Mouse (Mus musculus) gastrocnemius, postnatal 4 days (tissue): ENCODE data around the gene Foxn3. TPM values are rescaled to one million over a fixed set of nuclear protein-coding genes. Genes with fewer than 3 reads are reported as not detected.

Experiments
- DNase-seq, 2 experiments: peaks; one replicate each; pipeline ENCODE4 v3.0.0; 2021 to 2022; ENCODE audit warnings: low spot score in 2 of 2, mixed read lengths in 2 of 2
- total RNA-seq, 2 experiments: library from RNA; stranded (reverse); gene quantifications; 2 replicates each; pipeline ENCODE4 v1.2.3; 2021

Gene Foxn3
- total RNA-seq, 2 experiments from 2014 or later: 184 to 217 TPM

DNA sequence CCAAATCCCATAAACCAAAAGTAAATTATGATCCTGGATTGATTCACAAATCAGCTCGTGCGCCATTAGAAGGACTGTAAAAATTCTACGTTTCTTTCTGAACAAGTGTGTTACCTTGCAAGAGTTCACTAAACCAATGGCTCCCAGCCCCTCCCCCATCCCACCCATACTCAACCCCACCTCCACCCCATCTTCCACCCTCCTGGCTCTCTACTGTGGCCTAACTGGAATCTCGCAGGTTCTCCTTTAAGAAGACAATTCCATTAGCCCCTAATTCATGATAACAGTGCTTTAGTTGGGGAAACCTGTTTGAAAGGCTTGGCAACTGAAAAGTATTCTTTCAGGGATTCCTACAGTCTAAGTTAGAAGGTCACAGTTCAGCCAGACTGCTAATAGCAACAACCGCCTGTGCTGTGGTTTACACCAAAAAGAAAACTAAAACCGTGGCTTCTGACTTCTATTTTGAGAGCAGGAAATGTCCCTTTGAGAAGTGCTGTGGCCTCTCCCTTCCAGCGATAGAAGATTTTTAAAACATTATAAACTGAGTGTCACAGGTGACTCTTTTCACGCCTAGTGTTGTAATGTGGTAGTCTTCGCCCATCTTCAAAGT, 1.0 kb upstream of the Foxn3 start:
- DNase-seq: no peak

- DNase-seq: no peak
Measured at GRCm38 (mm10) chr12:99562867-99563189, 554 bp downstream of the Foxn3 start.

DNA sequence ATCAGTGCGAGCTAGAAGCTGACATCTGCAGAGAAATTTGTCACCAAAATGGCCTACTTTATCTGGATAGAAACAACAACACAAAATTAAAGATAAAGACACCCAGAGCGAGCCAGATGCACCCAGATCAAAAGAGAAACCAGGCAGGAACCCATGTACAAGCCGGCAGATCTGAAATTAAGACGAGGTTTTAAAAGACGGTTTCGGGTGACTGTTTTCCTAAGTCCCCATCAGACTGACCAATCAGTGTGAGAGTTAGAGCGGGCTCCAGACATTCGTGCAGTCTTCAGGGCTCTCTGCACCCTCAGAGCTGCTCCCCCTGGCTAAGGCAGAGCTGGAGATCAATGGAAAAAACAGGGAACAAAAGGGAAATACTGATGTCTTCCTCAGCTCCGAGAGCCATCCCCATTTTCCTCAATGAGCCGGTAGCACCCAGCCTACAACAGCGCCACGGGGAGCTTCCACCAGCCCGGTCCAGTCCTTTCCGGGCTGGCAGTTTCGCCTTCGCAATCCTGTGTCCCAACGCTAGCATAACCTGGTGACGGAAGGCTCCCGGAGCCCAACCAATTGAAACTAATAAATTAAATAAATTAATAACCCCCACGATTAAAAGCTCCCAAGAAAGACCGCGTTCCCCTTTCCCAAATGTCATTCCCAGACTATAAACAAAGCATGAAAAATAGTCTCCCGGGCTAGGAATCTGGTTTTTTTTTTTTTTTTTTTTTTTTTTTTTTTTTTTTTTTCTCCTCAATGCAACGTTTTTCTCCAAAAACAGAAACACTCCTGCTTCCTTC, 1.1 kb downstream of the Foxn3 start:
- peak in 1 of 2 experiments; percentile 69 for DNase-seq

DNA sequence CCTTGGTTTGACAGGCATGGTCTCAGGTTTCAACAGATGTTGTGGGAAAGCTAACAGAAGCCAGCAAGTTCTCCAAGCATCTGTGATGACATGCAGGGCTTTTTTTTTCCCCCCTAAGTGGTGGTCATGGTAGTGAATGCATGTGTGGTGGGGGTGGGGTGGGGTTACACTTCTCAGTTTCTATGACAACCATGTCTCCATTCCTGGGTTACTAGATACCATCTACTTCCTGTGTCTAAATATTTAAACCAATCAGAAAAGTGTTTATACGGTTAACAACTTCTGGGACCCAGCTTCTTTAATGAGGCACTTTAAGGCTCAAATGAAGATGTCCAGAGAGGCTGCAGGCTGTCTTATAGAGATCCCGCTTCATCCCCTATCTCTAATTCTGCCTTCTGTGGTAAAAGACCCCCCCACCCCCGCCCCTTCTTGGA, 2.0 kb downstream of the Foxn3 start:
- no peak for DNase-seq

DNA sequence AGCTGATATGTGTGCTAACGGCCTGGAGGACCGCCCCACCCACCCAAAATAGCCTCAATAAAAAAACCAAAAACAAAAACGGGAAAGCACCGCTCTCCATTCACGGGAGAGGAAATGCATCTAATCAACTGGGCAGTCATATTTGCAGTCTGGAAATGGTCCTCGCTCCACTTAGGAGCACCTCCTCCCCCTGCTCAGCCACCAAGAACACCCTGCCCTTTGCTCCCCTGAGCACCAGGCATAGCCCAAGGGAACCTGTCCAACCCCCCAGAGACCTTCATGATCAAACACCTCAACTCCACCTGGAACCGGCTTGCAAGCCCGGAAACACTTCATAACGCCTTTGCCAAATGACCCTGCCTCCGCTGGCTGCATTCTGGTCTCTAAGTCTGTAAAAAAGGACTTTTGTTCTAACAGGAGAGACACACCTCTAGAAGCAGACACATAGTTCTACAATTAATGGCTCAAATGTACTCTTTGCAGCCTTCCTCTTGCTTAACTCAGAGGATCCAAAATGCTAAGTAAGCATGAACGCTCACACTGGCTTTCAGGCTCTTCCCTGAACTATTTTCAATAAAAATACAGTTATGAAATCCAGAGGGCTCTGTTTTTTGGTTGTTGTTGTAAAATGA, 2.6 kb downstream of the Foxn3 start:
- no peak for DNase-seq

DNA sequence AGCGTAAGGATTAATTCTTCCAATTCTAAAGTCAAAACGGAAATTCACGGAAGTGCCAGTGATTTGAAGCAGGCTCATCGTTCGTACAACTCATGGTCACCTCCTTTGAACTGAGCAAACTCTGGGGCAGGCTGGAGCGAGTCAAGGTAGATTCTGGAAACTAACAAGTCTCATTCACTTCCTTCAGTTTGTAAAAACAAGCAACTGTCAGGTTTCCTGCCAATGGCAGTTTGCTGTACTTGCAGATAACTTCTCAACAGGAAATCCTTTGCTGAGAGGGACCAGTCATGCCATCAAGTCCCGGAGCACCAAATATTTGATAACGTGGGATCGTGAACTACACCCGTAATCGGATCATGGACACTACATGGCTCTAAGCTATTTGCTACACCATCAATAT, 3.9 kb downstream of the Foxn3 start:
- DNase-seq: no peak

DNA sequence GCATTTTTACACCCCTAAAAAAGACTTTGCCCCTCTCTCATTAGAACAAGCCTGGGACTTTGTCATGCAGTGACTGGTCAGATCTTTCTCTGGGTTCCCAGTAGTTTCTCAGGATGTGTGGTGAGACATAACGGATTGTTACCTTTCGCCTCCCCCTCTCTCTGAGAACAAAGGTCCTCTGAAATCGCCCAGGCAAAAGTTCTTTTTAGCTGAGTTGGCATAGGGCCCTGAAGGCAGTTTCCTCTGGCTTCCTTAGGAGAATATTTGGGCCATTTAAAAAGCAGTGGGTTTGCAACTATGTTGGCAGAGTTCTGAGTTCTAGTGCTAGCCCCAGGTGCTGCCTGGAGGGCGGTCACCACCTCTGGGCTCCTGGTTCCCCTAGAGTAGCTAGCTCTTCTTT, 4.9 kb downstream of the Foxn3 start:
- no peak for DNase-seq

DNA sequence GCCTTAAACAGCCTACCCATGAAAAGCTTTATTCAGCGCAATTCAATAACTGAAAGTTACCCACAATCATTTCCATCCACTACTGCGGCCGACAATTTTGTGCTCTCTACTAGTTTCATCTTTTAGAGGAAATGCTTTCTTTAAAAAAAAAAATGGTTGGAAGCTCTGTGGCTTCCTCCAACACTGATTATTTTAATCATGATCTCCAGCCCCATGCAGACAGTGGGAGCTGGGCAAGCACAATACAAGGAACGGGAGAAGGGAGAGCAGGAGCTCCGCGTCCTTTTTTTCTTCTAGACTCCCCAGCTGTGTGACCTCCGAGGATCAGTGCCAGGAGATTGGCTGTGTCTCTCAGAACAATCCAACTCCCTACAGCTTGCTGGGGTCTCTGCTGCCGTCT, 5.9 kb downstream of the Foxn3 start:
- no peak for DNase-seq

DNA sequence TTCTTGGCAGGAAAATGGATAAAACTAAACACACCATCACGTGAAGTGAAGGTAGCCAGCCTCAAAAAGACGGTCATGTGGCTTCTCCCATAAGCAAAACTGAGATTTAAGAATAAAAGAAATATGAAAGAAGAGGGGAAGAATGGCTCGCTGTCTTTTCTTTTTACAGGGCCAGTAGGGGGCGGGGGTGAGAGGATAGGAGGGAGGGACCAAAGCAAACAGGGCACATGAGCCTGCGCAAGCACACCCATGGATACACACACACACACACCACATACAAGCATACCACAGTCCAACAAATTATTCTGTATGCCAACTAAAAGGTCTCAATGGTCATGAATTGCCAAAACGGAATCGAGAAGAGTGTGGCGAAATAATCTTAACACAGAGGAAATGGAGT, 12.8 kb downstream of the Foxn3 start:
- no peak for DNase-seq

- DNase-seq: no peak
Measured at GRCm38 (mm10) chr12:99549811-99550210, 13.6 kb downstream of the Foxn3 start.

- no peak for DNase-seq
Measured at GRCm38 (mm10) chr12:99548419-99548818, 15.0 kb downstream of the Foxn3 start.

GRCm38 (mm10) chr12:99547295-99547694, 16.1 kb downstream of the Foxn3 start:
- DNase-seq: no peak

DNA sequence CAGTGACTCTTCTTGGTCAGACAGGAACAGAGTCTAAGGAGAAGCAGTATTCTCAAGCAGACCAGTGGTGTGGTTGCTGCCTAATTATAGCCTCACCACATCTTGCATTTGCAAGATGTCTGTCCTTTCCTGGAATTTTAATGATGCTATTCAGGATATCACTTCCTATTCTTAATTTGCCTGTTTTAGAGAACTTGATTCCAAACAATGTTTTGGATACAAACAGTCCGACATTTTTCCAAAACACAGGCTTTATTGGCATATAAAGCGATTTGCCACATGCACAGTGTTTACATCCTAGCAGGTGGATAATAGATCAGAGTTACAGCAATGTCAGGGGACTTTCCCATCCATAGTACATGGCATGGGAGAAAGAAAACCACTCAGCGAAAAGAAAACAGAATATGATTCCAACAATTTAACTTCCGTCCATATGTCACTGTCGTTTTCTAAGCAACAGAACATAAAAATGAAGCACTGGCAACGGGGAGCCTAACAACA, 18.1 kb downstream of the Foxn3 start:
- DNase-seq: no peak

DNA sequence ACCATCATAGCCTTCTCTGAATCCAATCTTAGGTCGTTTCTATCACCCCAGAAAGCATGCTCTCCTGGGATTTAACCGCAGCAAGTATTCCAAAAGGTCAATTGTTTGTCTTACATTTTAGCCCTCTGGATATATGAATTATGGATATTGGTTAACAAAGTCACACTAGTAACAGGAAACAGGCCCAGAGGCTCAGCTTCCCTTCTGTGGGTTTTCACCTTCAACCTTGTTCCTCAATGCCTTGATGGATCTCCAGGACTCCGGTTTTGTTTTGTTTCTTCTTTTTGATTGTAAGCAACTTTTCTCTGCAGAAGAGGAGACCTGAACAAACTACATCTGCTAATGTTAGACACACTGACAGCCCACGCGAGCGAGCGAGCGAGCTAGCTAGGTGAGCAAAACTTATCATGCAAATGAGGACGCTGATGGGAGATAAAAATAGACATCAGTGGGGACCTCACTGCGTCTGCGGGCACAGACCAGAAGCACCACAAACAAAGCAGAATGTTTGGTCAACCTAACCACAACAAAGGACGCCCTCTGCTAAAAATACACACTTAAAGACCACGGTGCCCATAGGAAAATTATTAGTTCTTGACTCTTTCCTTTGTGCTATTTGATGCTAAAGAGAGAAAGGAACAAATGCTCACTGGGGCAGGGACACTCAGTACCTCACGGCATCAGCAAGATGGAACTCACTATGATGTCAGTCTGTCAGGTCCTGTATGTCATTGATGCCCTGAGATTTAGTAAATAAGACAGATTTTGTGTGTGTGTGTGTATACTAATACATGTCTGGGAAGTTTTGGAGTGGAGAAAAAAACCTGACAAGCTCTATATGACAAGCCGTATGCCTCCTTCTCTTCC, 18.9 kb downstream of the Foxn3 start:
- no peak for DNase-seq

- no peak for DNase-seq
Measured at GRCm38 (mm10) chr12:99543421-99544195, 19.8 kb downstream of the Foxn3 start.

DNA sequence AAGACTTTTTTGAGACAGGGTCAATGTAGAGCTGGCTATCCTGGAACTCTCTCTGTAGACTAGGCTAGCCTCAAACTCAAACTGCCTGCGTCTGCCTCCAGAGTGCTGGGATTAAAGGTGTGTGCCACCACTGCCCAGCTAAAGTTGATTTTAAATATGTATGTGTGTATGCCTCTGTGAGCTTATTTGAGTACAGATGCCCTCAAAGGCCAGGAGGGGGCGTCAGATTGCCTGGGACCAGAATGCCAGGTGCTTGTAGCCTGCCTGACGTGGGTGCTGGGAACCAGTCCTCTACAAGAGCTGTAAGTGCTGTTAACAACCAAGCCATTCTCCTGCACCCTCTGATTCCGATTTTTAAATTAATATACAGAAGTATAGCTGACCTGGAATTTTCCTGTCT, 23.2 kb downstream of the Foxn3 start:
- no peak for DNase-seq

- no peak for DNase-seq
Measured at GRCm38 (mm10) chr12:99537316-99537715, 26.1 kb downstream of the Foxn3 start.

DNA sequence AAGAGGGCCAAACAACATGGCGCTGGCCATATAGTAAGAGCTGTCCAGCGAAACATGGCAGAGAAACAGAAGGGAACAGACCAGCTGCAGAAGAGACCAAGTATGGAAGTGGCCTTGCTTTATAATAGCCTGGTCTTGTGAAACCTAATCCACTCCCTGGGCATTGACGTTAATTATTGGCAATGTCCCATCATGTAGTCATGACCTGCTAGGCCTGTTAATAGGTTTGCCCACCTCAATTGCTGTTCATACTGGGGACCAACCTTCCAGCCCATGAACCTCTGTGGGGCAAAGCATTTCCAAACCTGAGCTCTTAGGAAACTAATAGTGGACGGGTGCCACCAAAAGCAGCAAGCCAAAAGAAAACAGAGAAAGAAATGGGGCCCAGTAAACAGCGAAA, 27.0 kb downstream of the Foxn3 start:
- no peak for DNase-seq

GRCm38 (mm10) chr12:99532342-99532741, 31.0 kb downstream of the Foxn3 start:
- no peak for DNase-seq

DNA sequence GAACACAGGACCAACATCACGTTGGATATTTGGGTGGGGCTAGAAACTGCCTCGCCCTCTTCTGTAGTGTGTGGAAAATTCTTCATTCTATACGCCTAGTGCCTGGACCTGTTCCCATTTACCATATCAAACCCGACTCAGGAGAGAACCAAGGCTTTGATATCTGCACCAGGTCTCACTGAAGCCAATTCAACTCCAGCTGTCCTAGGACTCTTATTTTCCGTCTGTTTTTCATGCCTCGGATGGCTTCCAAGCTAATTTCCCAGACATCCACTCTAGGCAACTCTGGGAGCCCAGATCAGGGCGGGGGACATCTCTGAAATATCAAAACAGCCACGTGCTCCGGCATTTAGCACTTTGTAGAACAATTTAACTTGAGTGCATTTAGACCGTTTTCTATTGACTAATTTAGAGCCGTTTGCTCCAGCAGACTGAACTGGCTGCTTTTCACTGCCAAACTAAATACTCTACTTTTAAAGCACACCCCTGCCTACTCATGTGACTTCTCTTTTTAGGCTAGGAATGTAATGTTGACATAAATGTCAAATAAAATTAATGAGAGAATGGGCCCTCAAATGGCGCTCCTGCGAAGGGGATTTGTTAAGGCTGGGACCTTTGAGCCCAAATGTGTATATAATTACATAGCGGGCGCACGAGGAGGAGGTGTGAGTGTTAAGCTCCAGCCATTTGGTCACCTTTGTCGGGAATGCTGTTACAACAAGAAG, 33.5 kb downstream of the Foxn3 start:
- peak in 1 of 2 experiments; percentile 42 for DNase-seq
